Mouse (Mus musculus) testis, adult 2 months (tissue): ENCODE results near the gene Vmn2r47.
"Not testable (repeated sequence)": the region's sequence is repeated elsewhere in the genome, so short reads cannot be mapped to it uniquely, and the experiment has no call there.

ENCODE experiments used
- CTCF ChIP-seq: fragments of 200-500 bp; IDR thresholded peaks from 2 replicates; pipeline ENCODE4 v1.5.1; 2012; ENCODE audit warnings: low read depth, mild to moderate bottlenecking, inconsistent platforms, low read length, moderate library complexity; ENCODE audit not compliant: control insufficient read depth, insufficient read depth, insufficient replicate concordance
- POLR2A ChIP-seq: fragments of 200-500 bp; IDR thresholded peaks from 2 replicates; pipeline ENCODE4 v1.6.1; 2012; ENCODE audit warnings: low read depth, mild to moderate bottlenecking, inconsistent platforms, low read length, moderate library complexity; ENCODE audit not compliant: control insufficient read depth

DNA sequence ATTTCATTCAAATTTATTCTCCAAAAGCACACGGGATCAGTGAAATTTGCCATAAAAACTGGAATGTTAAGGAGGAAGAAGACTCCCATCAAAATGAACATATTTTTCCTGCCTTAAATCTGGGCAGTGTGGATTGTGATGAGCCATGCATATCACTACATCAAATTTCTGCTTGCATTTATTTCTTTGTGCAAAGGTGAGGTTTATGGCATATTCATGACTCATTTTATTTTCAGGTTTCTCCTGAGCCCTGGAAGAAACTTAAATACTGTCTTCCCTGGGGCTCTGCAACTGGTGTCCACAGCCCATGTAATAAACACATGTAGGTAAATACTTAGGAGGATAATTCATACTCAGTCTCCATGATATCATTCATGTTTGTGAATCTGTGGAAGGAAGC is 70.7 kb downstream of the Vmn2r47 start, which contains the start of gene Vmn2r46:
- TF ChIP-seq POLR2A, CTCF: not testable (repeated sequence)
